Mouse (Mus musculus) embryo, embryonic 9.5 days (tissue): Measurements from ENCODE around the gene Usp20.

ENCODE experiments used
- DNase-seq: peaks from one replicate; pipeline ENCODE4 v3.0.0-alpha.2; 2017; ENCODE audit errors: extremely low spot score

Gene Usp20

DNA sequence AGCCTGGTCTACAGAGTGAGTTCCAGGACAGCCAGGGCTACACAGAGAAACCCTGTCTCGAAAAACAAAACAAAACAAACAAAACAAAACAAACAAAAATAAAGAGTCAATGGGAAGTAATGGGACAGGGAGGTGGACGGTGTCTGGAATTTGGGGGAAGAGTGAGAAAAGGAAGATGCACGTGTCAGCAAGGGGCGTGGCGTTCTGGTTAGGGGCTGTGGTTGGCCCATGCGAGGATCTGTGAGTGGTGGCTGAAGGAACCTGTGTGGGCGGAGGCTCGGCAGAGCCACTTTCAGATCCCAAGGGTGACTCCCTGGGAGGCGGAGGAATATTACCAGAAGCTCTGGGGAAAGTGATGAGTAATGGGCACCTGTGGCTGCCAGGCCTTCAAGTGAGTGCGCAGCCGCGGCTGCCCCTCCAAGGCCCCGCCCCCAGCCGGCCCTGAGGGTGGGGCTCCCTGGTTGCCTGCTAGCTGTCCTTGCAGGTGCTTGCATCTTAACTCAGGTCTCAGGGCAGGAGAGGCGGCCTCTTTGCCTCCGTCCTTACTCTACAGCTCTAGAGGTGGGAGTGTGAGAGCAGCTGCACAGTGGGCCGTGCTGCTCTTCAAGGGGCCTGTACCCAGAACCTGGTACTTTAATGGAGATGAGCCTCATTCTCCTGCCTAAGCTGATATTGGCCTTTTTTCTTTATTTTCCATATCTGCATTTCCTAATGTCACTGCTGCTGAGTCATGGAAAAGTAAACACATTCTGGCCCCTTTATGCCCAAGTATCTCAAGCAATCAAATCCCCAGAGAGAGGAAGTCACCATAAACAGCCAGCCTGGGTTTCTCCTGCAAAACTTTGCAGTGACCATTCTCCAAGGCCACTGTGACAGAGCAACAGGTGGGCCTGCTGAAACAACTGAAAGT lies 3.3 kb downstream of the Usp20 start:
- DNase-seq: peak; percentile 25

DNA sequence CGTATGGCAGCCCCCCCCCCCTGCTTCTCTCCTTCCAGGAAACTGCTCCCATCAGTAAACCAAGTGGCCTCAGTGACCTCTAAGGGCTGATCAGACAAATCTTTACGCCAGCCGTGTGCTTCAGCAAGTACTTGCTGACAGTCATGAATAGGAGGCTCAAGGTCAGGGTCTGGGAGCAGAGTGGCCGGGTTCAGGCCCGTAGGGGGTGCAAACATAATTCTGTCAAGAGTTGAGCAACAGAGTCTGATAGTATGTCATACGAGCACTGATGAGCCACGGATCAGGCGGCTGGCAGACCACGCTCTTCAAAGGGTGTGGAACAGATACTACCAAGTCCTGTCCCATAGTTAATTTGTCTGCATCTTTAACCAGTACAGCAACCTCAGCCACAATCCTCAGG lies 8.1 kb downstream of the Usp20 start:
- DNase-seq: no peak

DNA sequence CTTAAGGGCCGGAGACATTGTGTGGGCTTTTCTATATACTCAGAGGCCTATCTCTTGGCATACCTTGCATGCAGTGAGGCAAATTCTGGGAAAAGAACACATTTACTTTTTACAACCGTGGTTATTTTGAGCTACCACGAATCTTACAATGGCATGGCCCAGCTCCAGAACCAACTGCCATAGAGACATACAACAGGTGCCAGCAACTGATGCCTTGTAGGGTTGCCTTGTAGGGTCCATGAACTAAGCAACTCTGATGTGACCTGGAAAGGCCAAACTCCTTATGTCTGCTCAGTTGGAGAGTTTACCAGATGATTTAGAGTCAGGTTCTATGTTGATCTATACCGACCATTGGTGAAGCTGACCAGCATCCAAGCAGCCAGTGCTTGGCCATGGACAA lies 12.8 kb downstream of the Usp20 start:
- DNase-seq: no peak

DNA sequence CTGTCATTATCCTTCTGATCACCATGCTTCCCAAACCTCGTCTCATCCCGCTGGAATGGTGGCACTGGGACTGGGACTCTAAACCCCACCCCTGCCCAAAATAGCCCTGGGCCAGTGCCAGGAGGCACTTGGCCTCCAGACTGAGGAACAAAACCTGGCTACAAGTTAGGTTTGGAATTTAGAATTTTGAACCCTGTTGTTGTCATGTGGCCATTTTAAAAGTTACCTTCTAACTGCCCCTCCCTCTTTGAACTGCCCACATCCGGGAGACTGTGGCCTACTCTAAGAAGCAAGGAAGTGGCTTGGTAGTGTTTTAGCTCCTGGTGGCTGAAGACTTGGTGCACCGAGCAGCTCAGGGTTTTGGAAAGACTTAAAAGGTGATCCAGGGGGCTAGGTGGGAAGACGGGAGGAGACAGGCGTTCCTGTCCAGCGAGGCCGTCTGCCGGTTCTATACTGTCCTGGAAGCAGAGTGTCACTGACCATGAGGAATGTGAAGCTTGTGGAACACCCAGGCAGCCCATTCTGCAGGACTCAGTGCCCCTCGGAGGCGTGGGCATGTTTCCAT lies 13.4 kb downstream of the Usp20 start:
- DNase-seq: no peak

DNA sequence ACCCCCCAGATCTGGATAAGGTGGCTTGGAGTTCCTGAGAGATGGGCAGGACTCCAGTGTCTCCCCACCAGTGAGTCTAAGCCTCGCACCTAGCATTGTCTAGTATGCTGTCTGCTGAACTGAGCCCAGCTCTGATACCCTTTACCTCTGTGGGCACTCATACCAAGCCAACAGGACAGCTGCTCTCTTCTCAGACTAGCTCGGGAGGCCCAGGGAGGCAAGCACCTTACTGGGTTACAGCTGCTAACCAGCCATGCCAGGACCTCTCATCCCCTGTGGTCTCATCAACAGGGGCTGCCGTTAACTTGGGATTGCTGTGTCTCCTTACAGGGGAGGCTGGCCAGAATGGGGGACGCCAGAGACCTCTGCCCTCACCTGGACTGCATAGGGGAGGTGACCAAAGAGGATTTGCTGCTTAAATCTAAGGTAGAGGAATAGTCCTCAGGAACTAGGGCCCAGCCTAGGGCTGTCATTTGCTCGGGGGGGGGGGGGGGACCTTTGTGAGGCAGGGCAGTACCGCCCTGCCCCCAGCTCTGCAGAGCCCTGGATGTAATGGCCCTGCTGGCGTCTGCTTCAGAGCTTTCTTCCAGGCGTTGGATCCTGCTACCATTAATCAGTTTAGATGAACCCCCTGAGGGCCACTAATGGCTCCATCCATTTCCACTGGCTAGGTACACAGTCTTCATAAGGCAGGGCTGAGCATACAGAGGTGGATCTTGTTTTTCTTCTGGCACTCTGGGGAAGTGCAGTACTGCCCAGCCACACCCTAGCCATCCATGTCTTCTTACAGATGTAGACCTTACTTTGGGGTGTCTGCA lies 16.6 kb downstream of the Usp20 start:
- DNase-seq: no peak

DNA sequence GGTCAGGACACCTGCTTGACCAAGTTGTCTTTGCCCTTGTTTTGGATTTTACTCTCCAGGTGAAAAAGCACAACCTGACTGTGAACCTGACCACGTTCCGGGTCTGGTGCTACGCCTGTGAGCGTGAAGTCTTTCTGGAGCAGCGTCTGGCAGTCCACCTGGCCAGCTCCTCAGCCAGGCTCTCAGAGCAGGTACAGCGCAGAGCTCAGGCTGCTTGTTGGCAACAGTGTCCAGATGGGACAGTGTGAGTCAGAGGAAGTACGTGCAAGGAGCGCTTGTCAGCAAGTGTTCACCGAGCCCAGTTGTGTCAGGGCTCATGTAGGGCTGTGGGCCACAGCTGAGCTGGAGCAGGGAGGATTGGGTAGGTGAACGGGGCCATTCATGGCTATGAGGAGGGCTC lies 20.8 kb downstream of the Usp20 start:
- no peak for DNase-seq

DNA sequence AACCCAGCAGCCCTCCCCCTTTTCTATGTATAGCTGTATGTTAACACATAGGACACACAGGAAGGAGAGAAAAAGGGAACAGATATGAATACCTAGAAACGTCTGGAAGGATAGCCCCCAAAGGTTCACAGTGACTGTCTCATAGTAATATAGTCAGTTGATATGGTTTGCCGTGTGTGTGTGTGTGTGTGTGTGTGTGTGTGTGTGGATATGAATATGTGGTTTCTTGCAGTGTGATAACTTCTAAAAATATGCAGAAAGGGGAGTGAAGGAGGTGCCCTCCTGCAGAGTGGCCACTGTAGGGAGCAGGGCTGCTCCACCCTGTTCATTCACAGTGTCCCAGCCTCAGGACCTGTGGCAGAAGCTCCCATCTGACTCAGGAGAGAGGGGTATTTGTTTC lies 23.4 kb downstream of the Usp20 start:
- no peak for DNase-seq

DNA sequence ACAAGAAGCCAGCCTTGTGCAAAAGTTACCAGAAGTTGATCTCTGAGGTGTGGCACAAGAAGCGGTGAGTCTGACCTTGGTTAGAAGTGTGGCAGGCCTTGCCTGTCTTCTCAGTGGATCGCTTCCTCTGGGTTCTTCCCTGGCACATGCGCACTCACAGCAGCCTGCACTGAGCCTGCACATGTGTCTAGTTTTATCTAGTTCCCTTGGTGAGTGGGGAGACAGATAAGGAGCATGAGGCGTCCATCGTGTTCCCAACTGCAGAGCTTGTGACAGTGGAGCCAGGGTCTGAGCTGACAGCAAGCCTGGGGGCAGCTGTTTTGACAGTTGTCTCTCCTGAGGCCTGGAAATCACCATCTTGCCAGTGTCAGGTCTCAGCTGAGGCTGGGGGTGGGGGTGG lies 24.4 kb downstream of the Usp20 start:
- no peak for DNase-seq

DNA sequence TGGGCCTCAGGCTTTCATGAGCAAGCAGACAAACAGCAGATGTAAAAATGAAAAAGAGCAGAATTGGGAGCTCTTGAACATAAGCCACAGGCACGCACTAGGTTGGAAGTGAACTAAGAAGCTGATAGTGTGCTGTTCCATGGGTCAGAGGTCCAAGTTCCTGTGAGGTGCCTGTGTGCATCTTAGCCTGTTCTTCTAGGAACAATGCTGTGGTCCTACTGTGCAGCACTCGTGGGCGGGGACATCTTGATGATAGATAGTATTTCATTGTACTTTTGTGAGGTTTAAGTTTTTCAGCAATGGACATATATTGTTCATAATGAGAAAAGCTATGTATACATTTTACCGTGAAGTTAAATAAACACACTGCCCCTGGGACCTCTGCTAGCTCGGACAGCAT lies 25.1 kb downstream of the Usp20 start:
- DNase-seq: no peak

DNA sequence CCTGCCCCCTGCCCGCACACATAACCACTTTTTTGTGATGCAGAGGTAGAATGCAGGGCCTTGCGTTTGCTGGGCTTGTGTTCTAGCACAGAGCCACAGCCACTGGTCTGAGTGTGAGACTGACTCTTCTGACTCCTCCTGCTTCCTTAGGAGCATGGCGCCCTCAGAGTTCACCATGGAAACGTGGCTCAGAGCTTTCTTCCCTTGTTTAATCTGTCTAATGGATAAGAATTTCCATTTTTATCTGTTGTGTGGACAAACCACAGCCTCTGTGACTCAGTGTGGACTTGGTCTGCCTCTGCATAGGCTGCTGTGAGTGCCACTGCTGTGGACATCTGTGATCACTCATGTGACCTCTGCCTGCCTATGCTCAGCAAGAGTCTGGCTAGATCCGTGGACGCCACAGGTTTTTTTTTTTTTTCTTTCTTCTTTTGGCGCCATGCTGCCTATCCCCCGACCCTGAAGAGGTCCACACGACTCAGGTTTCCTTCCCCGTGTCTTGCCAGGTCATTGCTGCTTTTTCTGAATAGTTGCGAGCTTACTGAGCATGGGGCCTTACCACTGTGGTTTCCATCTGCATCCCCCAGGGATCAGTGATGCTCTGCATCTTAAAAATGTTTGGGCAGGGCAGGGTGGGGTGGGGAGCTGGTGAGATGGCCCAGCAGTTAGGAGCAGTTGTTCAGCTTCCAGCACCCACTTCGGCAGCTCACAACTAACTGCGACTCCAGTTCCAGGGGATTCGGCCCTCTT lies 31.5 kb downstream of the Usp20 start:
- no peak for DNase-seq

DNA sequence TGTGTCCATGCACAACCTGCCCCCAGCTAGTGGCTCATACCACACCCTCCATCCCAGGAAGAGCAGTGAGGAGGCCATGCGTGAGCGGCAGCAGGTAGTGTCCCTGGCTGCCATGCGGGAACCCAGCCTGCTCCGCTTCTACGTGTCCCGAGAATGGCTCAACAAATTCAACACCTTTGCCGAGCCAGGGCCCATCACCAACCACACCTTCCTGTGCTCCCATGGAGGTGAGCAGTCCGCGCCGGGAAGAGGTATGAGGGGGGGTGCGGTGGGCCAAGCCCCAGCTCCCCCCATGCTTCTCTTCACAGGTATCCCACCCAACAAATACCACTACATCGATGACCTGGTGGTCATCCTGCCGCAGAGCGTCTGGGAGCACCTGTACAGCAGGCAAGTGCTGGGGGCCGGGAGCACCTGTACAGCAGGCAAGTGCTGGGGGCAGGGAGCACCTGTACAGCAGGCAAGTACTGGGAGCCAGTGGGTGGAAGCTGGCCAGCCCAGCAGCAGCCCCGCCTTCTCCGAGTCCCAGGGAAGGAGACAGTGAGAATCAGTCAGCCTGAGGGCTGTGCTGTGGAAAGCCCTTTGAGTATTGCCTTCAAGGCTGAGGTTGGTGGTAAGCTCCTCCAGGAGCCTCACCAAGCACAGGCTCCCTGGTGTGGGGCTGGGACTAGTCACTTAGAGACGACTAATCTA lies 35.7 kb downstream of the Usp20 start:
- DNase-seq: no peak

DNA sequence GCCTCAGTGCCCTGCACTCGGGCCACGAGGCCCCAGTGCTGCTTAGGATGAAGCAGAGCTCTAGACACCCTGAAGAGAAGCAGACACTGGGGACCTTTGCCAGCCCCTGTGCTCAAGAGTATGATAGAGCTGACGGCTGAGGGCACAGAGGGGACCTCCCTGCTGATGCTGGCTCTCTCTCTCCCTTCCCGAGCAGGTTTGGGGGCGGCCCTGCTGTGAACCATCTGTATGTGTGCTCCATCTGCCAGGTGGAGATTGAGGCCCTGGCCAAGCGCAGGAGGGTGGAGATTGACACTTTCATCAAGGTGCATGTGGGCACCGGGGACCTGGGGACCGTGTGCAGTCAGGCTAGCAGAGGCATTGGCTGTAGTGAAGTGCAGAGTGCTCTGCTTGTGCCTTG lies 36.4 kb downstream of the Usp20 start:
- no peak for DNase-seq

DNA sequence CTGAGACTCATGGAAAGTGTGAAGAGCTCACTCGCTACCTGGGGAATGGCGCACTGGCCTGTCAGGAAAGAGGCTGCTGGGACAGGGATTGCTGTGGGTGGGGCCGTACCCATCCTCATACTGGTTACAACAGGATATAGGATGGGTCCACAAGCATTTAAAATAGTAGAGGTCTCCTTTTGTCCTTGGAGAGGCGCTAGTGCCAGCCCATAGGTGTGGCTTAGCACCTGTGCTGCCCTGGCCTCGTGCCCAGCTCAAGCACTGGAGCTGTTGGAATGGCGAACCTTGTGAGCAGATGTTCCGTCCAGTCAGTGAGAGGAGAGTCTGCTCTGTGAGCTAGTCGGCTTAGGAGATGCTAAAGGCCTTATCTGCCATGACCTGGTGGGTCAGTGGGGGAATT lies 36.9 kb downstream of the Usp20 start:
- no peak for DNase-seq

DNA sequence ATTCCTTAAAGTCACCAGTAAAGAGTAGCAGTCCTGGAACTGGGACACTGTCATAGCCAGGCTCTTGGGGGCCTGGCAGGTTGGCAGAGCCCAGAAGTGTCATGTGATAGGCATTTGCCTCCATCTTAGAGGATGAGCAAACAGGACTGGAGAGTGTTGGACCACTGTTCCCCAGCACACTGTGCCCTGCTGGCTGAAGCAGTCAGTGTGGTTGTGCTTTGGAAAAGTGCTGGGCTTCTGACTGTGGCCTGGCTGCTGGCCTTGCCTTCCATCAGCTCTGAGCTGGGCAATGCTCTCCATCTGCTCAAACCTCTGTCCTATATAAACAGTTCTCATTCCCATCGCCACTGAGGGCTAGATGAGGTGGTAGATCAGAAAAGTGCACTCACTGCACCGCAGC lies 38.1 kb downstream of the Usp20 start:
- no peak for DNase-seq

DNA sequence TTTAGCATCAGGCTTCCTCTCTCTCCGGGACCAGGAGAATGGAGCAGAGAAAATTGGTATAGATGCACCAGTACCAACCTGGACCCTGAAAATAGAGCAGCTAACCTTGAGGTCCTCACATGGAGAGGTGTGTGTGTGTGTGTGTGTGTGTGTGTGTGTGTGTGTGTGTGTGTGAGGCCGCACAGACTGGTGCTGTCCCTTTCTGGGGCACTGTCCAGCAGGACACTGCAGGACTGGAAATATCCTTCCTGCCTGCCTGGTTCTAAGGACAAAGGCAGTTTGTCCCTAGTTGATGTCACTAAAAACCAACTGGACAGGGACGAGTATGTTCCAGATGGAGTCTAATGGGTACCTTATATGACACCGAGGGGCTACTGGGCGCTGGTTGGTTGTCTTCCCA lies 41.9 kb downstream of the Usp20 start:
- DNase-seq: no peak

DNA sequence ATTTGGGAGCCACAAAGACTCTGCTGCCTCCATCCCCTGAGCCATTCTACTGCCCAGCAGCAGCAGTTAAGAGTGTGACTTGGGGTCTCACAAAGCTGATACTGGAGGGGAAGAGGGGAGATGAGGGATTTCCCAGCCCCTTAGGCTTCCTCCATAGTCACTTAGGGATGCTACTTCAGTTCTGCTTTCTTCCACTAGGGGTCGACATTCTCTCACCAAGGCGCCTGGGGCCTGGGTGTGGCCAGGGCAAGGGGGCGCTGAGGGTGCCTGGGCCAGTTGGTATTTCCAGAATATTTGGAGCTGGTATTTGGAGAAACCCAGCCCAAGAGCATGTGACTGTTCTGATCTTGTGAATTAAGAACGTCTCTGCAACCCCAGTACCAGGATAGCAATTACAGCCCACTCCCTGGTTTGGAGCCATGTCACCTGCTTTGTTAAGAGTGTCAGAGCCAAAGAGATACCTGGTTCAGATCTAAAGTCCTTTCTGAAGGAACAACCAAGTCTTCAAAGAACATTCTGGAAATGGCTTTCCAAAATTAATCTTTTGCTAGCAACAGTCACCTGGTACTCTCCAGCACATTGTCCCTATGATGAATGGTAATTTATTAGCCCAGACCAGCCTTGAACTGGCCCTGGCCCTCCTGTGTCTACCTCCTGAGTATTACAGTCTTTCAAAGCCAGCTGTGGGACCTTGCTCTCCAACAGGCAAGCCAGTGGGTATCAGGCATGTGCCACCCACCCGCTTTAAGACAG lies 42.7 kb downstream of the Usp20 start:
- DNase-seq: peak; percentile 69

DNA sequence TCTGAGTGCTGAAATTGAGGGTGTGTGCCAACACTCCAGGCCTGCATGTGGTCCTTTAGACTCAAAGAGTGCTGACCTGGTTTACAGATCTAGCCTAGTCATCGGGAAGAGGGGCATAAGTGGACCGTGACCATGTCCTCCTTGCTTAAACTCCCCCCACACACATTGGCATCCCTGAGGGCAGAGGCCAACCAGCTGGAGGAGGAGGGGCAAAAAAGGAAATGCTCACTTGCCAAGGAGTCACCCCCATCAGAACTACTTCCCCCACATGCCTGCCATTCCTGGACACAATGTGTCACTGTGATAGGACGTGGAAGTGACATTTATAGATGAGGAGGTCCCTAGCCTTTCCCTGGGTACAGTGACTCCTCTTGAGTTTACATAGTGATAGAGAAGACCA lies 43.4 kb downstream of the Usp20 start:
- DNase-seq: no peak

DNA sequence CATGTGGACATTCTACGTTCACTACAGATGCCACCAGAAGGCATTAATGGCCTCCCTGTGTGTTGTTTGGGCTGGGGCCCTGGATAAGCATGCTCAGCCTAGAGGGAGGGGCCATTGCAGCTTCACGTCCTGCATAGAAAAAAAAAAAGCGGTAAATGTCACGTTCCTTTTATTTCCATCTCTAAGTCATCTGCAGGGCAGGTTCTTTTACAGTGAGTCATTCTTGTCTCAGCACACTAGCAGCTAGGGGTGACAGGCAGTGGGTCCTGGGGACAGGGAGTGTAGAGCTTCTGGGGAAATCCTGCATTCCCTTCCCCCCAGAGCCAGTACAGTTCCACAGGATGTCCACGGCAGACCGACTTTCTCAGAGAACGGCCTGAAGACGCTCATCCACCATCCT lies 44.6 kb downstream of the Usp20 start:
- DNase-seq: no peak

DNA sequence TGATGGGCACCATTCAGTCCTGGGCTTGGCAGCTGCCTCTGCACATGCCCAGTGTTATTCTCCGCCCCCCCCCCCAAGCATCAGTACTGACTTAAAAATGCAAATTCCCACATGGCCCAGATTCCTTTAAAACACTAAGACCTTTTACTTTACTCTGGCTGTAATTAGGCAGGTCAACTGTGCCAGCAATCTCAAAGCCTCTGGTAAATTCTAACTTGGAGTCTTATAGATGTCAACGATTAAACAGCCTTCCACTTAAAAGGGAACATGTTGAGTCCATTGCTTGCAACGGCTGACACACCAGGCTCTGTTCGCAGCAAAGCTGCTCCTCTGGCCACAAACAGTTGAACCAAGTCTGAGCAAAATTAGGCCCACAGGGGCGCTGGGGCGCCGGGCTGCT lies 49.9 kb downstream of the Usp20 start:
- DNase-seq: no peak

DNA sequence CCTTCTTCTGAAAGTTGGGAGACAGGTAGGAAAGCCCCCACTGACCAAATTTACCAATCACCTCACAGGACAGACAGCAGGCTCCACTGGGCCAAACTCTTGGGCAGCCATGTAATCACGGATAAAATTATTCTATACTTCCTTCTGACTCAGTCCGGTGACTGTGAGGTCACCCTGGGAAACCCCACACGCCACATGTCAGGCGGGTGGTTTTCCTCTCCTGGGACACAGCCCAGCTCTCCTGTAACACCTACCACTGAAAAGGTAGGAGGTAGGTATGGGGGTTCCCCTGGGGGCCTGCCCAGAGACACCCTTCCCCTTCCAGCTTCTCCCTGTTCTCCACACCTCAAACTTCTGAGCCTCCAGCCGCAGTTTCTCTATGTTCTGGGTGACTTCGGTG lies 54.7 kb downstream of the Usp20 start:
- no peak for DNase-seq

DNA sequence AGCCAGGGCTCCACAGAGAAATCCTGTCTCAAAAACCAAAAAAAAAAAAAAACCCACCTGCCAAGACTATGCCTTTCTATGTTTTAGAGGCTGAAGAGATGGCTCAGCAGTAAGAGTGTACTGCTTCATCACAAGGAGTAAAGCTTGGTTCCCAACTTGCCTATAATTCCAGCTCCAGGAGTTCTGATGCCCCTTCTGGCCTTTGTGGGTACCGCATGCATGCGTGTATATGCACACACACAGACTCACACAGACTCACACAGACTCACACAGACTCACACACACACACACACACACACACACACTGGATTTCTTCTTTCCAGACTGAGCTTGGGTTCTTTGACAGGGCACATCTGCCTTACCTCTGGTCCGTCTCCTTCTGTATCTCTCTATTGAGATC lies 58.0 kb downstream of the Usp20 start:
- no peak for DNase-seq
